Mouse (Mus musculus): Measurements from ENCODE around the gene 9530068E07Rik.

DNA sequence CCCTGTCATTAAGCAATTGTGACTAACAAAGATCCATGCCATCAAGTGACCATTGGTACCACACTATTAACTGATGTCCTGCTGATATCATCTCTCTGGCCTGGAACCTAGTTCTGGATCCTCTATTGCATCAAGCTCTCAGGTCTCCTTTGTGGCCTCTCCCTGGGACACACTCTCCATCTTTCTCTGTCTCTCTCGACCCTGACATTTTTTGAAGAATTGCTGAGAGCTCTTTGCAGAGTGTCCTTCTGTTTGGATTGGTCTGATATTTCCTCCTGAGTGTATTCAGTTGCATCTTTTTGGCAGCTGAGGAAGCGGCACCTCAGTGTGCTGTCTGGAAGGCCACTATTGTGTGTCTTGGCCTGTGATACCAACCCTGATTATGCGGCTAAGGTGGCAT is 17.0 kb upstream of the 9530068E07Rik start:
- no peak for TF ChIP-seq MAX (IDR thresholded peaks at IDR 0.05; ENCODE audit: low read depth)
- no peak for TF ChIP-seq USF1 (IDR thresholded peaks at IDR 0.05; ENCODE audit: low read depth)
- no peak for TF ChIP-seq POLR2A (IDR thresholded peaks at IDR 0.05; ENCODE audit: insufficient read length, low read depth)
- TF ChIP-seq TCF12 (IDR thresholded peaks at IDR 0.05; ENCODE audit: insufficient read depth, poor library complexity, severe bottlenecking) = no peak
- no peak for TF ChIP-seq TCF3 (IDR thresholded peaks at IDR 0.05; ENCODE audit: insufficient read length, low read depth)
- TF ChIP-seq E2F4 (IDR thresholded peaks at IDR 0.05; ENCODE audit: insufficient read depth) = no peak
- TF ChIP-seq SRF (IDR thresholded peaks at IDR 0.05; ENCODE audit: control insufficient read depth, insufficient read length, low read depth) = no peak
